Mouse (Mus musculus) frontal cortex, postnatal 10 days (tissue): ENCODE measurements around the gene Gimap9.

ENCODE experiments used
- DNase-seq, 2 experiments: peaks; one replicate each; pipeline ENCODE4 v3.0.0; 2022; ENCODE audit warnings: low spot score in 2 of 2, mixed read lengths in 1 of 2

Gimap9 gene

DNA sequence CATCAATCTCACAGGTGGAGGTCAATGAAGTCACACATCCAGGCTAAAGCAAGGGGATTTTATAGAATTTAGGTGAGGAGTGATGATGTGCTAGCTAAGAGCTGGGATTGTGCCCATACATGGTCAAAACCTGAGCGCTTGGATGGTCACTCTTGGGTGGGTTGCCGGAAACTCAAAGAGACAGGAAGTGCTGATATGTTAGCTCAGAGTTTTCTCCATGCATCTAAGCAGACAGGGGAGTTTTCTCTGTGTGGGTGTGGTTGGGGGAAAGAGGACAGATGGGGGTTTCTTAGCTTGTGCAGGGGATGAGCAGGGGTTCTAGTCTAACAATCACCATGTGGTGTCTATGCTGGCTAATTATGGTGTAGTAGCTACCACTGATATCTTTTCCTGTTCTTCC lies 13.4 kb downstream of the Gimap9 start:
- no peak for DNase-seq

DNA sequence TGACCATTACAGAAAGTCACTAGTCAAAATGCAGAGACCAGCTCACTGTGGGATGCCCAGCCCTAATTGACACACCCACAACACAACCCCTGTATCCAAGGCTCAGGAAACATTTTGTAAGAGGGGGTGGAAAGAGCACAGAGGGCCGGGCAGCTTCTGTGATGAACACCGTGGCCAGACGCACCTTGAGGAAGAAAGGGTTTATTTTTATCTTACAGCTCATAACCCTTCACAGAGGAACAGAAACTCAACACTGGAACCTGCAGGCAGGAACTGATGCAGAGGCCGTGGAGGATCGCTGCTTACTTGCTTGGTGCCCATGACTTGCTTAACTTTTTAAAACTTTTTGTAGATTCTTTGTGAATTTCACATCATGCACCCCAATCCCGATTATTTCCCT lies 17.0 kb downstream of the Gimap9 start:
- DNase-seq, result no peak

DNA sequence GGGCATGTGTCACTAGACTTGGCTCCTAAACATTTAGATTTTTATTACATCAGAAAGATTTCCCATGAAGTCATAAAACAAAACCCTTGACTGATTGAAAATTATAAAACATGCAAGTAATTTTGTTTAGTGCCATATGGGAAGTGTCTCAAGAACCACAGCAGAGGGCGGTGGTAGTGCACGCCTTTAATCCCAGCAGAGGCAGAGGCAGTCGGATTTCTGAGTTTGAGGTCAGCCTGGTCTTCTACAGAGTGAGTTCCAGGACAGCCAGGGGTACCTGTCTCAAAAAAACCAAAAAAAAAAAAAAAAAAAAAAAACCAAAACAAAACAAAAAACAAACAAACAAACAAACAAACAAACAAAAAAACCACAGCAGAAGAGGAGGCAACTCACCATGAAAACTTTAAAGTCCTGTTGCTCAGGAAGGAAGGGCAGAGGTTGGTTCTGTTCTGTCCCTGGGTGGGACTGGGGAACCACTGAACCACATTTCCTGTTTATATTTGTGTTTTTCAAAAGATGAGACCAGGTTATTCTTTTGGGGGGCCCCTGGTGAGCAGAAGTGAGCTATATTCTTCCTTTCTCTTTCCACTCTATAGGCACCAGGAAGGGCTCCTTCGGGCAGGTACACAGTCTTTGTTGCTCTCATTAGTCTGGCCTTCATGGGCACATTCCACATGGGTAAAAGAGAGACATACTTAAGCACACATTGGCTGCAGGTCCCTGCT lies 21.1 kb downstream of the Gimap9 start:
- DNase-seq, result no peak

DNA sequence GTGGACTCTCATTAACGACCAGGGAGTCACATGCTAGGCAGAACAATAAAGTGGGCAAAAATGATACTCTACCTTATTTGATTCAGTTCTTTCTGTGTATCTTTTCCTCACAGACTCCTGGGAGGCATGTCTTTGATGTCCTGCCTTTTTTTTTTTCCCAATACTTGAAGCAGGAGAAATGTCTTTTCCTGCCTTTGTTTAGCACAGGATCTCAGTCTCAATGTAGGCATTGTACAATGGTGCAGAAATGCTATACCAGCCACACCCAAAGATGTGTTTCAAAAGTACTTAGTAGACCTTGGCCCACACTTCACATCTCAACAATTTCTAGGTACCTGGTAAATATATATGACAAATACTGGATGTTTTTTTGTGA lies 21.6 kb downstream of the Gimap9 start:
- DNase-seq, result no peak

DNA sequence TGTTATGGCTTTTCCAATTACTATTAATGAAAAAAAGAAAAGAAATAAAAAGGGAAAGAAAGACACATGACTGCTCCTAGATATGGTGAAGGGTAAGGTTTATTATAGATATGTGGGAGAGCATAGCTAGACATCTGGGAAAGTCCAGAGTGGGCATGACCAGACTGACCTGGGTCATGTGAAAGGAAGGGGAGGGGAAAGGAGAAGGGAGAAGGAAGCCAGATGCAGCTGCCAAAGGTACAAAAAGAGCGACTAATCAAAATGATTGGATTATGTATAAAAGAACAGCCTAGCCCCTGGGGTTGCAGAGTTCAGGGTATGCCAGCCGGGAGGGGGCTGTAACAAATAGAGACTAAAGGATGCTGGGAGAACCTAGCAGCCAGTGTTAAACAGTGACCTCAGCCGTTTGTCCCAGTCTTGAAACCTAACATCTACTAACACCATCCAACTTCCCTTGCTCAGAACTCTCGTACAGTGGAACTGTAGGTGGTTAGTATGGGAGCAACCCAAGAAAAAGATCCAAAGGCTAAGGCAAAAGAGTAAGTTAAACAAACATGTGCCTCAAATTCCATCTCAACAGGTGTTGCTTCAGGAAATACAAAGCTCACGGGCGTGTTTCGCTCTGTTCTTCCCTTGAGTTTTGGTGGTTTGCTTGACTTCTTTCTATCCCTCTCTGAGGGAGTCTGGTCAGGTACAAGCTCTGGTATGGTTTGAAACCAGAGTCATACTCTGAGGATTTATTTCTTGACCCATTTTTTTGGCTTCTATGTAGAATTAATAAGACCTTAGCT lies 22.3 kb downstream of the Gimap9 start:
- no peak for DNase-seq

DNA sequence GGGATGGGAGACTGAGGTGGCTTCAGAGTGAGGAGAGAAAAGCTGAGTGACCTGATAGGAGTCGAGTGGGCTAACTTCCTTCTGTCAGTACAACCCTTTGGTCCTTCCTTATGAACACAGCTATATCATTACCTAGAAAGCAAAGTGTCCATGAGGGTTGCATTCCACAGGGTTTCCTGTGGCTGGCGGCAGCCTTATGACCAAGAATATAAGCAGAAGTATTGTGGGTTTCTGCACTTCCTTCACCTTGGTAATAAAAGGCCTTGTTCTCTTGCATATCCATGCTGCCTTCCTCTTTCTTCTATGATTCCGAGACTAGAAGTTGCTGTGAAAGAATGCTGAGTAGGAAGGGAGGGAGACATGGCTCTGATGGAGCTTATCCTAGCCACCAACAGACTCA lies 23.0 kb downstream of the Gimap9 start:
- no peak for DNase-seq

DNA sequence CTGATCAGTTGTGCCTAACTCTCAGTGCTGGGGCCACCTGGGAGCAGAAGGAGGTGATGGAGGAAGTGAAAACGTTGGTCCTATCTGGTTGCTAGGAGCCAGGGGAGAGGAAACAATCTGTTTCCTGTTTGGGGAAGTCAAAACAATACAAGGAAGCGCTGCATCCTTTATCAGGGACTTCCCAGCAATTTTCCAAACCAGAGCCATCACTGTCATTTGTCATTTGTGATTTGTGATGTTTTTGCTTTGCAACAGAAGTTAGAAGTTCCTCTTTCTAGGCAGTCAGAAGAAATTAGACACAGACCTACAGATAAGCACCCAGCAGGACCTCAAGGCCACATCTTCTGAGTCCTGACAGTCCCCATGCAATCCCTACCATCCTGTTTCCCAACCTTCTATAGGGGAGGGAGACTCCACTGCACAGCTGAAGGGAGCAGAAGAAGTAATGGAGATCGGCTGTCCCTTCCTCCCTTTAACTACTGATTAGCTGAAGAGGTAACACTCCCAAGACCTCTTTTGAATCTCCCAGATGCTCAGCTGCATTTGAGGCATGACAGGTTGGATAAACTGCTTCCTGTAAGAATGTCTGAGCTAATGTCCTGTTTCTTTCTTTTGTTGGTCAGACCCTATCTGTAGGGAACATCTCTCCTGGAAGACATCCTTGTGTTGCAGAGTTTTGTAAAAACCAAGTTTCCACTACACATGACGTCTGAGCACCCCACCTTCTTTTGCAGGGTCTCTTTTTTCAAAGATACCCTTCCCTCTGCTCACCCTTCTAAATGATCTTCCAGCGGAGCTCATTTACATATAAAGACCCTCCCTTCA lies 24.5 kb downstream of the Gimap9 start:
- no peak for DNase-seq

DNA sequence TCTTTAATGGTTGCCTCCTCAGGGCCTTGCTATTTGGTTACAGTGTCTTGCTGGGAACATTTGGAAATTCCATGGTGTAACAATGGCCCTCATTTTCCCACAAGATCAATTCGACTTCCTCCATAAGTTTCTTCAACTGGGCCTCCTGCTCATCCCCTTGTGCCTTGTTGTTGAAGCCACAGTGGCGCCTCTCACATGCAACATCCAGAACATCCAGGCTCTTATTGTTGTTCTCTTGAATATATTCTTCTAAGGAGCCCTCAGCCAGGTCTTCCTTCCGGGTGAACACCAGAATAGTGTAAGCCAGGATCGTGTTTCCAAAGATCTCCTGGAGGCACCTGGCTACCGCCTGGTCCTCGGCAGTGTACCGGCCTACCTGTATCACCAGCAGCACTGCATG lies 26.2 kb downstream of the Gimap9 start:
- no peak for DNase-seq

DNA sequence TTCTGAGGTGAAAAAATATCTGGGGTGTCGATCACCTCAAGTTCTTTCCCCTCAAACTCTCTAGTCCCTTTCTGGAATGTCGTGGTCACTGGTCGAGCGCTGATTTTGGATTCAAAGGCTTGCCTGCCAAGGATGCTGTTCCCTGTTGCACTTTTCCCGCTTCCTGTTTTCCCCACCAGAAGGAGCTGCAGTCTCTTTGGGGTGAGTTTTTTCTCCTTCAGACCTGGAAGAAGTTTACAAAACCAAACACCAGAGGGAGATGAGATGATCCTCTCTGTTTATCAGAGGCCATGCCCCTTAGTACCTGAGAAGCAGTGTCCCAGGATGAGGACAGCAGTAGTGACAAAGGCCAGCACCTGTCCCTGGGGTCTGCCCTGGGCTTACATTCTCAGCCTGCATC lies 26.7 kb downstream of the Gimap9 start:
- no peak for DNase-seq

DNA sequence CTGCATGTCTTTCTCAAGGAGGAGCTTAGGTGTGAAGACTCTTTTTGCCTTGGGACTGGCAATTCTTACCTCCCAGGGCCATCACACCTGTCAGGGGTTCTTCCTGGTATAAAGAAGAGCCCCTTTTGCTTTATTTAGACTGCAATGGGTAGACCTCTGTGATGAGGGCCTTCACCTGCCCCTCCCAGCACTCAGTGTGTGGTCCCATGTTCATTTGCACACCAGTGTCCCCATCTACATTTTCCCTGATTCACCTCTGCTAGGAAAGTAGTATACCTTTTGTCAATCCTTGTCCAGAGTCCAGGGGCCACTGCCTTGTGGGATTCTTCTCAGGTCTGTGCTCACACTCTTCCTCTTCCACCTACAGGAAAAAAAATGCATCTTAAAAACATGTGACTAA lies 28.2 kb downstream of the Gimap9 start:
- no peak for DNase-seq

DNA sequence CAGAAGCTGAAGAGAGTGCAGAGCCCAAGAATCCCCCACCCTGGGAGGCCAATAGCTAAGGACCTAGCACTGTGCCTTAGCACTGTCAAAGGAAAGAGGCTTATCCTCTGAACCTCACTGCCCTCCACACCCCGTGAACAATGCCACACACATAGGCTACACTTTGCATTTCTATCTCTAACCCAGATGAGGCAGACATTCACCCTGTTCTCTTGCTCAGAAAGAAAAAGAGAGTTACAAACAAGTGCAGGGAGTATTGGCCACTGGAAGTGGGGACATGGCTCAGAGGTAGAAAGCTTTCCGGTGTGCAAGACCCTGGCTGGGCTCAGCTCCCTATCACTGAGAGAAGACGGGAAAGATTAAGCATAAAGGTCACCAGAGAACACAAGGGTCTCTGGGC lies 30.2 kb downstream of the Gimap9 start:
- DNase-seq, result no peak

DNA sequence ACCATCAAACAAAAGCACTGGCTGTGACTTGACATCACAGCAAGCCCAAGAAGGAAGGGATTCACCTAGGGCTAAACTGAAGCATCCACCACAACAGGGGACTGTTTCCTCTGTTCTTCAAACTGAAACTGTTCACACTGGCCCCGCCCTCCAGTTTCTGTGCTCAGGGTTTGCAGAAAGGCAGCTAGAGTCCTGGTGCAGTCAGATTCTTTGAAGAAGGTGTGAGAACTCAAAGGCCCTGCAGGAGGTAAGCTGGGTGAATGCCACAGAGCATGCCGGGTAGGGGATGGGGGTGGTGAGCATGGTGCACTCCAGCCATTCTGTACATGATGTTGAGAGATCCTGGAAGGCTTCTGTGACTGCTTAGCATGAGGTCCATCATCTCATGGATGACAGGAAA lies 42.5 kb downstream of the Gimap9 start, which contains the start of the genes Gm28053 and Gimap7:
Gene Gm28053 (plus strand): TSS at position 153 of the 400 bp plus-strand sequence.
Gene Gimap7 (plus strand): TSS at position 167 of the 400 bp plus-strand sequence.
- no peak for DNase-seq

DNA sequence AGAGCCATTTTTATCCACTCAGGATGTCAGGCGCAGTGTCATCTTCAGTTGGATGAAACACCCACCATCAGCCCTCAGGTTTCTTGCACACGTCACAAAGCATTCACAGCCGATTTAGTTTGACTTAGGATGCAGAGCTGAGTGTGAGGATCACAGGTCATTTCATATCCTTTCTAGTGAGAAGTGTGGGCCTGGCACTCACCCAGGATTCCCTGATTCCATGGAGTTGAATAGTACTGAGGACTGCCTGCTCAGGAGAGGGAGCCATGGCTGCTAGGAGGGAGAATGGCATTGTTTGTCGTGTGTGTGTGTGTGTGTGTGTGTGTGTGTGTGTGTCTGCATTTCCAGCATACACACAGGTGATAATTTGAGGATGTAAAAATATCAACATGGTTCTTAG lies 44.4 kb downstream of the Gimap9 start:
- DNase-seq, result no peak

DNA sequence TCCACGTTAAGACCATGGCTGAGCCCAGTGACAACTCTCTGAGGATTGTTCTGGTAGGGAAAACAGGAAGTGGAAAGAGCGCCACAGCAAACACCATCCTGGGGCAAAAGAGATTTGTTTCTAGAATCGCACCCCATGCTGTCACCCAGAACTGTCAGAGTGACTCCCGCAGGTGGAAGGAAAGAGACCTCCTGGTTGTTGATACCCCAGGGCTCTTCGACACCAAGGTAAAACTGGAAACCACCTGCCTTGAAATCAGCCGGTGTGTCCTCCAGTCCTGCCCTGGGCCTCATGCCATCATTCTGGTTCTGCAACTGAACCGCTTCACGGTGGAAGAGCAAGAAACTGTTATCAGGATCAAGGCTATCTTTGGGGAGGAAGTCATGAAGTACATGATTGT lies 47.5 kb downstream of the Gimap9 start:
- DNase-seq, result no peak

DNA sequence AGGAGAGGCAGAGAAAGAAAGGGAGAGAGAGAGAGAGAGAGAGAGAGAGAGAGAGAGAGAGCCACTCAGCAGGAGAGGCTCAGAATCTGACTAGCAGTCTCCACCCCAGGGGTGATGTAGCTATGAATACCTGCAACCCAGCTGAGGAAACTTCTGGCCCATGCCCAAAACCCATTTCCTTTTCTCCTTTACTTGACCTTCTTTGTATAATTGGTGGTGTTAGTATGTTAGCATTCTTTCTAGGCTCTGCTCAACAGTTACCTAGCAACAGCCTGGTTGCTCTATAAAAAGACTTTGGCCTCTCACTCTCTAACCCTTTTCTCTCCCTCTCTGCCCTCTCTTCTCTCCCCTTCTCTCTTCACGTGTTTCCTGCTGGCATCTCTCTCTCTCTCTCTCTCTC lies 49.5 kb downstream of the Gimap9 start:
- peak; percentile 13 to 23 for DNase-seq

DNA sequence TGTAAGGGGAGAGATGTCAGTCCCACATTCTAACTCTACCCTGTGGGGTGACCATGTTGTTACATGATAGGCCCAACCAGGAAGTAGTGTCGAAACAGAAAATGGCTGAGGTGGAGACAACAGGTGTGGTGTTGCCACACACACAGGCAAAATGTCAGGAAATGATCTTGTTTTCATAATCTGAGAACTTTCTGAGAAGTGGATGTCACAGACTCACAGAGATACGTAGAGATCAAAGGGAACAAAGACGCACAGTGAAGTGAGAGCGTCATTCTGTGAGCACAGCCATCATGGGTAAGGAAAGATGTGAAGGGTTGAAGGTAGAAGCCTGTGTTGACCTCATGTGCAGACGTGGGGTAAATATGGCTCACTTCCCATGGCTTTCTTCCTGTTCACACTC lies 51.8 kb downstream of the Gimap9 start:
- no peak for DNase-seq
